In genomic region chr6:126165591-126166155, GRCm38 (mm10) we compare ENCODE assay signal across 9 mouse cellular contexts. TPM values are rescaled to one million over a fixed set of nuclear protein-coding genes. Genes with fewer than 3 reads are reported as not detected.
DNase-seq lines count a peak whose midpoint lies in the region; ATAC-seq lines count a peak whose summit lies in the region.
"Had no signal": no experiment of that assay in that cellular context is flagged by ENCODE, and none has a peak within 500 bp of the region (broad histone marks: within the 10 kb centered on the region; RNA-seq: fewer than 3 reads in every experiment).

No protein-coding gene starts in this region.

- intact Hi-C loops in heart, postnatal 10 days (cut with DNase I) = loop anchor here (2.0 to 10.0 kb wide), 7 partner anchors 128 to 741 kb away; no protein-coding TSS in a partner anchor

- DNase-seq in heart, embryonic 10.5 days (ENCODE audit: low spot score) = peak; percentile 56
- DNase-seq in heart, postnatal 10 days = no peak
- DNase-seq in retina, postnatal 1 day = peak; percentile 24
- no peak for DNase-seq in retina, embryonic 14.5 days (ENCODE audit: low spot score)
- DNase-seq in limb, embryonic 10.5 days (ENCODE audit: low spot score) = peak; percentile 56
- DNase-seq in frontal cortex, postnatal 10 days (ENCODE audit: low spot score in 2 of 2) = no peak
- no peak for DNase-seq in urinary bladder, postnatal 36 days (ENCODE audit: low spot score in 2 of 2)

- no peaks in the 10 kb centered on the region for H3K9me3 ChIP-seq in heart, embryonic 10.5 days
- no peaks in the 10 kb centered on the region for H3K9me3 ChIP-seq in limb, embryonic 10.5 days (replicated peaks)

- 2% methylated on average over 17 of the region's 17 CpGs for WGBS in heart, embryonic 10.5 days
- WGBS in limb, embryonic 10.5 days = 4% methylated on average over 17 of the region's 17 CpGs

- peak overlapping the region; percentile 65 for H3K4me3 ChIP-seq in heart, embryonic 10.5 days
- peak overlapping the region; percentile 68 for H3K4me3 ChIP-seq in limb, embryonic 10.5 days
- H3K4me3 ChIP-seq: left cerebral cortex, adult 2 months had no signal

- peaks cover 28% of the 10 kb centered on the region for H3K27me3 ChIP-seq in heart, embryonic 10.5 days (ENCODE audit: insufficient read depth, poor library complexity, severe bottlenecking)
- 0 out of 2 replicates have a peak, but pooled peaks cover 3% of the 10 kb centered on the region for H3K27me3 ChIP-seq in limb, embryonic 10.5 days (ENCODE audit: low read depth, poor library complexity, severe bottlenecking)

- H3K27ac ChIP-seq in heart, embryonic 10.5 days = peak overlapping the region; percentile 87
- peak overlapping the region; percentile 91 for H3K27ac ChIP-seq in limb, embryonic 10.5 days
- H3K27ac ChIP-seq: left cerebral cortex, adult 2 months had no signal

- H3K36me3 ChIP-seq in heart, embryonic 10.5 days = no peaks in the 10 kb centered on the region
- no peaks in the 10 kb centered on the region for H3K36me3 ChIP-seq in limb, embryonic 10.5 days

- no peak for ATAC-seq in monocyte, adult 5-6 weeks (replicated peaks; ENCODE audit: insufficient number of reproducible peaks, low FRiP score, low TSS enrichment, poor library complexity, severe bottlenecking)

- H3K4me1 ChIP-seq in heart, embryonic 10.5 days = peaks cover 62% of the 10 kb centered on the region
- peaks cover 76% of the 10 kb centered on the region for H3K4me1 ChIP-seq in limb, embryonic 10.5 days

RNA-seq across cellular contexts. Expression of gene Ntf3, which starts 1.0 kb away (rescaled TPM):
- 11.0 and 12.8 TPM in 2 replicates for polyA plus RNA-seq in heart, embryonic 10.5 days (2016; fragmentation: Nextera tagmentation; extraction: Ambion mirVana)
- total RNA-seq in heart, postnatal 10 days (2021) = 1 to 10 TPM; 3.7 to 4.3 TPM
- 13.7 and 22.9 TPM in 2 replicates for polyA plus RNA-seq in limb, embryonic 10.5 days (2016; fragmentation: Nextera tagmentation; extraction: Ambion mirVana)
- total RNA-seq in monocyte, adult 5-6 weeks (2017) = not detected in 3 replicates

Comparison
In these comparisons a context has a peak if more than half of its experiments do, and no peak if none do; other contexts are left out.
1. DNase-seq: peak in heart, embryonic 10.5 days (single experiment), retina, postnatal 1 day (single experiment) and limb, embryonic 10.5 days (single experiment); none in heart, postnatal 10 days (0 of 2), retina, embryonic 14.5 days (single experiment), frontal cortex, postnatal 10 days (0 of 2) and urinary bladder, postnatal 36 days (0 of 2).